Mouse (Mus musculus) thymus, adult 2 months (tissue): ENCODE data around the gene C2cd6.

Experiments used
- CTCF ChIP-seq: fragments of 200-500 bp; IDR thresholded peaks from 2 replicates; pipeline ENCODE4 v1.5.1; 2012; ENCODE audit warnings: mild to moderate bottlenecking, control low read depth, low read length, moderate library complexity, borderline replicate concordance; ENCODE audit not compliant: control insufficient read depth, poor library complexity, insufficient read depth; ENCODE audit errors: extremely low read depth
- POLR2A ChIP-seq: fragments of 200-500 bp; IDR thresholded peaks from 2 replicates; pipeline ENCODE4 v1.6.1; 2012; ENCODE audit warnings: mild to moderate bottlenecking, low read length, control low read depth, moderate library complexity; ENCODE audit not compliant: control insufficient read depth, poor library complexity, insufficient read depth; ENCODE audit errors: extremely low read depth

- TF ChIP-seq POLR2A (no peak), CTCF (no peak)
These were observed at the start of gene C2cd6 for GRCm38 (mm10) chr1:59094705-59095104.
